Mouse (Mus musculus) forebrain, embryonic 14.5 days (tissue): Measurements from ENCODE around the gene Kpna7. TPM values are rescaled to one million over a fixed set of nuclear protein-coding genes. Genes with fewer than 3 reads are reported as not detected.

Experiments
- ATAC-seq: fragments of 200-750 bp; cut with Nextera tagmentation; 2 replicates; pipeline ENCODE4 v1.8.0; 2017; ENCODE audit warnings: mild to moderate bottlenecking, moderate library complexity
- DNase-seq: peaks from one replicate; pipeline ENCODE4 v3.0.0-alpha.2; 2015; ENCODE audit warnings: low spot score
- H3K27ac ChIP-seq: fragments of 300-500 bp; sonication (generic); 2 replicates; pipeline ENCODE4 v1.5.1; 2014; ENCODE audit warnings: low read depth, mild to moderate bottlenecking, control low read depth, low read length, moderate library complexity
- H3K27me3 ChIP-seq: fragments of 300-500 bp; sonication (generic); replicated peaks from 2 replicates; pipeline ENCODE4 v1.6.1; 2014; ENCODE audit warnings: low read length, control low read depth, mixed read lengths; ENCODE audit not compliant: control insufficient read depth, insufficient read depth
- H3K36me3 ChIP-seq: fragments of 300-500 bp; sonication (generic); 2 replicates; pipeline ENCODE4 v1.6.1; 2014; ENCODE audit warnings: low read length, control low read depth; ENCODE audit not compliant: control insufficient read depth, insufficient read depth
- H3K4me1 ChIP-seq: fragments of 300-500 bp; sonication (generic); 2 replicates; pipeline ENCODE4 v1.6.1; 2014; ENCODE audit warnings: antibody characterized with exemption, low read length, control low read depth; ENCODE audit not compliant: control insufficient read depth, insufficient read depth
- H3K4me2 ChIP-seq: fragments of 300-500 bp; sonication (generic); 2 replicates; pipeline ENCODE4 v1.6.1; 2014; ENCODE audit warnings: mild to moderate bottlenecking, control low read depth, low read length
- H3K4me3 ChIP-seq: fragments of 300-500 bp; sonication (generic); 2 replicates; pipeline ENCODE4 v1.5.1; 2014; ENCODE audit warnings: low read depth, low read length, control low read depth
- H3K9ac ChIP-seq: fragments of 300-500 bp; sonication (generic); 2 replicates; pipeline ENCODE4 v1.6.1; 2014; ENCODE audit warnings: mild to moderate bottlenecking, low read length, control low read depth, moderate library complexity
- H3K9me3 ChIP-seq: fragments of 300-500 bp; sonication (generic); replicated peaks from 2 replicates; pipeline ENCODE4 v1.6.1; 2016; ENCODE audit warnings: low read length, control low read depth, mixed read lengths; ENCODE audit not compliant: control insufficient read depth
- WGBS: fragments of 180-500 bp; shearing (Covaris S2); extraction: QIAGEN DNeasy Blood & Tissue Kit; methylation state at CpG from one replicate; pipeline ENCODE4 v1.1.7; 2014; 5-methylcytosine and 5-hydroxymethylcytosine counted together
- polyA plus RNA-seq: library from polyadenylated mRNA; unstranded; fragments of >200 nt; fragmentation: Nextera tagmentation; extraction: Ambion mirVana; gene quantifications from 2 replicates; pipeline ENCODE4 v1.2.1, GENCODE M21; 2014

Kpna7 gene
- polyA plus RNA-seq, 1 experiment from 2014 or later, result not detected

DNA sequence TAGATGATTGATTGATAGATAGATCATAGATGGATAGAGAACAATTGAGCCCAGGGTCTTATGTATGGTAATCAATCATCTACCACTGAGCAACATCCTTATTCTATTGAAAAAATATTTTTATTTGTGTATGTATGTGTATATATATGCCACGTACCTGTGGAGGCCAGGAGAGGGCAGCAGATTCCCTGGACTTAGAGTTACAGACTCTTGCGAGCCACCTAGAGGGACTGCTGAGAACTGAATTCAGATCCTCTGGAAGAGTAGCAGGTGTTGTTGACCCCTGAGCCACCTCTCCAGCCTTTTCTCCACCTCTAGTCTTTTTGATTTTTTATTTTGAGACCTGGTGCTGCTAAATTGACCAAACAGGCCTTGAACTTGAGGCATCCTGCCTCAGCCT, 85.3 kb downstream of the Kpna7 start:
- Histone ChIP-seq H3K9ac (no peak overlapping the region), H3K4me2 (no peak overlapping the region), H3K27ac (no peak overlapping the region), H3K4me3 (no peak overlapping the region), H3K27me3 (no peaks in the 10 kb centered on the region), H3K9me3 (no peaks in the 10 kb centered on the region), H3K36me3 (no peaks in the 10 kb centered on the region), H3K4me1 (no peaks in the 10 kb centered on the region)
- whole genome bisulfite sequencing, result 36% methylated on average over 2 of the region's 2 CpGs
- DNase-seq, result peak; percentile 23
- ATAC-seq, result no peak

DNA sequence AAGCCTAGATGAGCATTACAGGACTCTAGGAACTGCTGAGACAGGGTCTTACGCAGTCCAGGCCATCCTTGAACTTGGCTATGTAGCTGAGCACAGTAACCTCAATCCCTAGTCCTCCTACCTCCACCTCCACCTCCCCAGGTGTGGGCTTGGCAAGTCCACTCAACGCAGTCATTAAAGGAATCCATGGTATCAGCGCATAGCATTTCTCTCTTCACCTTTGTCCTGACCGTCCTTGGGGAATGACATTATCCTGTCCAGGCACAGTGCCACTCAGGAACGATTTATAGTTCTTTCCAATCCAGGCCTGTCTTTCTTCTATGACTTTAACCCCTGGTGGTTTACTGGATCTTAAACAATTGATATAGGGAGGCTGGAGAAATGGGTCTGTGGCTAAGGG, 93.3 kb downstream of the Kpna7 start:
- DNase-seq, result no peak
- no peak overlapping the region for H3K27ac ChIP-seq
- no peak overlapping the region for H3K4me3 ChIP-seq
- H3K27me3 ChIP-seq, result no peaks in the 10 kb centered on the region
- 78% methylated on average over 5 of the region's 5 CpGs for WGBS
- H3K36me3 ChIP-seq, result no peaks in the 10 kb centered on the region
- H3K9ac ChIP-seq, result no peak overlapping the region
- no peak for ATAC-seq
- H3K4me1 ChIP-seq, result no peaks in the 10 kb centered on the region
- no peaks in the 10 kb centered on the region for H3K9me3 ChIP-seq
- H3K4me2 ChIP-seq, result no peak overlapping the region

DNA sequence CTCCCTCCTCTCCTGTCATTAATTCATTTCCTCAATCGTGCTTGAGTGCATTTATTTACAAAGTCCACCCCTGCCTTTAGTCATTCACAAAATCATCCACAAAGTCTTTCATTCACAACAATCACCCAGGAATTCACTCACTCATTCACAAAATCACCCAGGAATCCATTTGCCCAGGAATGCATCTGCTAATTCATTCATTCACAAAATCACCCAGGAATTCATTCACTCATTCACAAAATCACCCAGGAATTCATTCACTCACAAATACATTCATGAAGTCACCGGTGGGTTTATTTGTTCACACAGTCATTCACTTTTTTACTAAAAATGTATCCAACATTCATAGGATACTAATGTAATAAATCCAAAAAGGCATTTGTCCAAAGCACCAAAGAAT, 93.8 kb downstream of the Kpna7 start:
- H3K27me3 ChIP-seq, result no peaks in the 10 kb centered on the region
- H3K27ac ChIP-seq, result no peak overlapping the region
- DNase-seq (peak; percentile 40), ATAC-seq (no peak)
- no peaks in the 10 kb centered on the region for H3K36me3 ChIP-seq
- H3K4me1 ChIP-seq, result no peaks in the 10 kb centered on the region
- 32% methylated on average over 2 of the region's 2 CpGs for WGBS
- no peak overlapping the region for H3K4me3 ChIP-seq
- H3K9ac ChIP-seq, result no peak overlapping the region
- no peak overlapping the region for H3K4me2 ChIP-seq
- H3K9me3 ChIP-seq, result no peaks in the 10 kb centered on the region

DNA sequence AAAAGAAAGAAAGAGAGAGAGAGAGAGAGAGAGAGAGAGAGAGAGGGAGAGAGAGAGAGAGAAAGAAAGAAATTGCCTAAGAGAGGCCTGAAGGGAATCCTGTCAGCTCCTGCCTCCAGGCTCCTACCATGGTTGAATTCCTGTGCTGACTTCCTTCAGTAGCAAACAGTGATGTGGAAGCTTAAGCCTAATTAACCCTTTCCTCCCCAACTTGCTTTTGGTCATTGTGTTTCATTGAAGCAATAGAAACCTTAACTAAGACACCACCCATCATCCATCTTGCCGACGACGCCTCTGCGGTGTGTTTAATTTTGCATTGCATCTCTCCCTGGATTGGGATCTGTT, 94.8 kb downstream of the Kpna7 start:
- H3K4me1 ChIP-seq, result no peaks in the 10 kb centered on the region
- H3K36me3 ChIP-seq, result no peaks in the 10 kb centered on the region
- no peak overlapping the region for H3K4me3 ChIP-seq
- no peak overlapping the region for H3K4me2 ChIP-seq
- no peak for ATAC-seq
- WGBS, result 86% methylated on average over 4 of the region's 4 CpGs
- no peak overlapping the region for H3K27ac ChIP-seq
- 0 out of 2 replicates have a peak, but pooled peaks cover 2% of the 10 kb centered on the region for H3K9me3 ChIP-seq
- H3K27me3 ChIP-seq, result no peaks in the 10 kb centered on the region
- DNase-seq, result no peak
- no peak overlapping the region for H3K9ac ChIP-seq

DNA sequence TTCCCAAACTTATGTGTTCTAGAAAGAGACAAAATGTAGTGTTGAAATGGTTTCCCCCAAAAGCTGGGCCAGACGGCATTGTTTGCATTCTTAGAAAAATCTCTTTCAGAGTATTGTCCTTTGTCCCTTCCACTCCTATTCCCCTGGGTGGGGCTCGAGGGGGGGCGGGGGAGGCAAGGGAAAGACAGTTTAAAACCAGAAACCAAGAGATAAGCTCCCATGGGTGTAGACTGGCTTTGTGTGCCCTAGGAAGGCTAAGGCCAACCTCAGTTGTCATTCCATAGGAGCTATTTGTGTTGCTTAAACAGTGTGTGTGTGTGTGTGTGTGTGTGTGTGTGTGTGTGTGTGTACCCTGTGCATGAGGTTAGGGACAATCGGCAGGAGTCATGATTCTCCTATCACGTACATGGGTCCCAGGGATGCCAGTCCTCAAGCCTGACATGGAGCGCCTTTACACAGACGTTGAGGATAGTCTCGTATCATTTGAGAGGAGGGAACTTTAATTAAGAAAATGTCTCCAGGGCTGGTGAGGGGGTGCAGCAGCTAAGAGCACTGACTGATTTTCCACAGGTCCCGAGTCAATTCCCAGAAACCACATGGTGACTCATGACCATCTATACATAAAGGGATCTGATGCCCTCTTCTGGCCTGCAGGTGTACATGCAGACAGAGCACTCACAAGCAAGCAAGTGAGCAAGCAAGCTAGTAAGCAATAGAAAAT, 95.3 kb downstream of the Kpna7 start:
- Histone ChIP-seq H3K4me3 (no peak overlapping the region), H3K9me3 (0 out of 2 replicates have a peak, but pooled peaks cover 2% of the 10 kb centered on the region), H3K27me3 (no peaks in the 10 kb centered on the region), H3K36me3 (no peaks in the 10 kb centered on the region), H3K9ac (no peak overlapping the region), H3K4me2 (no peak overlapping the region), H3K27ac (no peak overlapping the region), H3K4me1 (no peaks in the 10 kb centered on the region)
- DNase-seq, result peak; percentile 77
- 50% methylated on average over 9 of the region's 9 CpGs for WGBS
- ATAC-seq, result no peak

DNA sequence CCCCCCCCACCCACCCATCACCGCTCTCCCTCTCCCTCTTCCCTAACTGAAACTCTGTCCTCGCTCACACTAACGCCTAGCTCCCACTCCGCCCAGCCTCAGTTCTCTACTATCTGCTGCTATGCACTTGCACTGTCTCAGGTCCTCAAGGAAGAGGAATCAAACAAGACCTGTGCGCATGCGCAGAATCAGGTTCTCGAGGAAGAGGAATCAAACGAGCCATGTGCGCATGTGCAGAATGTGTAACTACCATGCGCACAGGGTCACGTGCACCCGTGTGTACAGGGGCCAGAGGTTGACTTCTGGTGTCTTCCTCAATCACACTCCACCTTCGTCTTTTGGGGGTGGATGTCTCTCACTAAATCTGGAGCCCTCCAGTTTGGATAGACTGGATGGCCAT, 96.3 kb downstream of the Kpna7 start:
- ATAC-seq, result no peak
- no peak overlapping the region for H3K27ac ChIP-seq
- WGBS, result 93% methylated on average over 13 of the region's 13 CpGs
- H3K9me3 ChIP-seq, result 0 out of 2 replicates have a peak, but pooled peaks cover 2% of the 10 kb centered on the region
- H3K27me3 ChIP-seq, result no peaks in the 10 kb centered on the region
- no peaks in the 10 kb centered on the region for H3K4me1 ChIP-seq
- no peak overlapping the region for H3K4me3 ChIP-seq
- H3K36me3 ChIP-seq, result no peaks in the 10 kb centered on the region
- no peak overlapping the region for H3K4me2 ChIP-seq
- H3K9ac ChIP-seq, result no peak overlapping the region
- DNase-seq, result no peak

DNA sequence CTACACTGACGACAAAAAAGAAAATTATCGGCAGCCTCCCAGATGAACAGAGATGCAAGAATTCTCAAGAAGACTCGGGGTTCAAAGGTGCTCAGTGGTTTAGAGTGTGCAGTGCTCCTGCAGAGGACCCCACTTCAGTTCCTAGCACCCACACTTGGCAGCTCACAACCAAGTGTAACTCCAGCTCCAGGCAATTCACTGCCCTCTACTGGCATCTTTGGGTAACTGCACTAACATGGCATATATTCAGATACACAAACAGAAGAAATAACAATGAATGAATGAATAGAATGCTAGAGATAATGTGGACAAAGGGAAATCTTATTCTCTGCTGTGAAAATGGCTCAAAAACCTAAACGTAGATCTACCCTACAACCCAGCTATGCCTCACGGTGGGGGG, 99.0 kb downstream of the Kpna7 start:
- Histone ChIP-seq H3K9me3 (0 out of 2 replicates have a peak, but pooled peaks cover 2% of the 10 kb centered on the region), H3K36me3 (no peaks in the 10 kb centered on the region), H3K9ac (no peak overlapping the region), H3K4me3 (no peak overlapping the region), H3K4me1 (no peaks in the 10 kb centered on the region), H3K4me2 (no peak overlapping the region), H3K27me3 (no peaks in the 10 kb centered on the region), H3K27ac (no peak overlapping the region)
- DNase-seq (no peak), ATAC-seq (no peak)
- 93% methylated on average over 5 of the region's 5 CpGs for WGBS

DNA sequence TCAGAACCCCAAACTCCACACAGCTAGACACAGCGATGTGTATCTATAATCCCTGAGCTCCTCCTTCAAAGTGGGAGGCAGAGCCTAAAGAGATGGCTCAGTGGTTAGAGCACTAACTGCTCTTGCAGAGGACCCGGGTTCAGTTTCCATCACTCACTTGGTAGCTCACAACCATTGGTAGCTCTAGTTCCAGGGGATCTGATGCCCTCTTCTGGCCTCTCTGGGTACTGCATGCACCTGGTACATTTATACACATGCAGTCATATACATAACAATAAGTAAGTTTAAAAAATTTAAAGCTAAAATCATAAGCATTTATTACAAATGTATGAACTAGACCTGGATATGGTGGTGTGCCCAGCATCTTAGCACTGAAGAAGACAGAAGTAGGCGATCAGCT, 100.6 kb downstream of the Kpna7 start:
- no peaks in the 10 kb centered on the region for H3K4me1 ChIP-seq

DNA sequence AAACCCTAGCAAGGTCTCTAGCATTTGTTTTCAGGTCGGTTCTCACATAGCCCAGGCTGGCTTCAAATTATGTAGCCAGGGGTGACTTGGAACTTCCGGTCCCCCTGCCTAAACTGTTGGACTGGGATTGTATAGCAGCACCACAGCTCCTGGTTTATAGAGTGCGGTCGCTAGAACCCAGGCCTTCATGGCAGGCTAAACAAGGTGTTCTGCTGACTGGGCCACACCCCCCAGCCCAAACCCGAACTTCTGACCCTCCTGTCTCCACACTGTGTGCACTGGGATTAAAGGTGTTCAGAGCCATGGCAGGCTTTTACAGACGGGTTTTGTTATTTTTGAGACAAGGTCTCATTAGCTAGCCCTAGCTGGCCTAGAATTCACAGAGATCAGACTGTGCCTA, 104.7 kb downstream of the Kpna7 start:
- DNase-seq (no peak), ATAC-seq (no peak)
- Histone ChIP-seq H3K4me2 (no peak overlapping the region), H3K36me3 (no peaks in the 10 kb centered on the region), H3K4me3 (no peak overlapping the region), H3K9me3 (no peaks in the 10 kb centered on the region), H3K27me3 (no peaks in the 10 kb centered on the region), H3K9ac (no peak overlapping the region), H3K4me1 (no peaks in the 10 kb centered on the region), H3K27ac (no peak overlapping the region)
- WGBS, result 81% methylated on average over 6 of the region's 6 CpGs

More for the DNA sequence above, 100.6 kb downstream of the Kpna7 start:
- Histone ChIP-seq H3K27me3 (no peaks in the 10 kb centered on the region), H3K4me3 (no peak overlapping the region), H3K9me3 (0 out of 2 replicates have a peak, but pooled peaks cover 2% of the 10 kb centered on the region), H3K9ac (no peak overlapping the region), H3K4me2 (no peak overlapping the region), H3K36me3 (no peaks in the 10 kb centered on the region), H3K27ac (no peak overlapping the region)
- 90% methylated on average over 3 of the region's 3 CpGs for WGBS
- DNase-seq (no peak), ATAC-seq (no peak)
